Mouse (Mus musculus): ENCODE measurements around the gene 9230102O04Rik. TPM values are rescaled to one million over a fixed set of nuclear protein-coding genes. Genes with fewer than 3 reads are reported as not detected.

Gene 9230102O04Rik
- total and polyA plus RNA-seq, 3 experiments: 0.17 TPM; not detected in 2

GRCm38 (mm10) chr2:9882926-9883802 lies 6.2 kb downstream of the 9230102O04Rik start:
- Histone ChIP-seq H3K79me2 (replicated peaks; ENCODE audit: control insufficient read depth, extremely low read depth, insufficient read depth, poor library complexity, severe bottlenecking) (no peaks in the 10 kb centered on the region), H3K4me2 (ENCODE audit: insufficient read depth, low read depth, poor library complexity, severe bottlenecking) (no peak overlapping the region), H3K4me3 (replicated peaks in 1 of 3; ENCODE audit: low read depth in 2 of 3, low read length in 2 of 3, poor library complexity in 1 of 3) (no peak overlapping the region), H3K4me1 (ENCODE audit: control insufficient read depth in 1 of 2, insufficient read depth in 2 of 2) (no peaks in the 10 kb centered on the region), H3K9me3 (replicated peaks; ENCODE audit: low read length) (no peaks in the 10 kb centered on the region), H3K9ac (ENCODE audit: insufficient read depth, low read depth) (no peak overlapping the region), H3K27ac (ENCODE audit: insufficient read depth, low read depth) (no peak overlapping the region), H3K36me3 (replicated peaks in 1 of 2; ENCODE audit: control insufficient read depth in 1 of 2, insufficient read depth in 1 of 2, low read length in 1 of 2) (no peaks in the 10 kb centered on the region), H3K27me3 (replicated peaks) (no peaks in the 10 kb centered on the region)
- in situ Hi-C loops (cut with MboI; ENCODE audit: low pct_ligation_motif_present, low pct_unique_long_range_greater_than_20kb, low sequenced_read_pairs): loop anchor here (25.0 kb wide), 1 partner anchor 421 kb away; no protein-coding TSS in a partner anchor
- no peak for DNase-seq (ENCODE audit: extremely low read depth)
- dilution Hi-C loops (cut with MboI; ENCODE audit: extremely low pct_ligation_motif_present, extremely low pct_unique_long_range_greater_than_20kb, low sequenced_read_pairs): no loop called here
- TF ChIP-seq TCF12 (IDR thresholded peaks at IDR 0.05; ENCODE audit: low read depth, low read length) (no peak), JUND (conservative IDR thresholded peaks at IDR 0.05; ENCODE audit: low read depth, low read length) (no peak), PAX5 (IDR thresholded peaks at IDR 0.05; ENCODE audit: low read length) (no peak), ZC3H11A (IDR thresholded peaks at IDR 0.05; ENCODE audit: low read depth, low read length) (no peak), NRF1 (IDR thresholded peaks at IDR 0.05; ENCODE audit: low read depth, low read length) (no peak), EP300 (IDR thresholded peaks at IDR 0.05; ENCODE audit: low read length) (no peak), KAT2A (IDR thresholded peaks at IDR 0.05; ENCODE audit: insufficient replicate concordance, low read length) (no peak), ZNF384 (IDR thresholded peaks at IDR 0.05; ENCODE audit: low read depth, low read length) (no peak)

GRCm38 (mm10) chr2:9882371-9882925 lies 6.9 kb downstream of the 9230102O04Rik start:
- H3K27ac ChIP-seq (ENCODE audit: insufficient read depth, low read depth): no peak overlapping the region
- no peak overlapping the region for H3K9ac ChIP-seq (ENCODE audit: insufficient read depth, low read depth)
- TF ChIP-seq JUND (conservative IDR thresholded peaks at IDR 0.05; ENCODE audit: low read depth, low read length) (no peak), RCOR1 (conservative IDR thresholded peaks at IDR 0.05; ENCODE audit: low read depth, low read length) (no peak), MYC (IDR thresholded peaks at IDR 0.05; ENCODE audit: low read depth, low read length) (no peak), CTCF (conservative IDR thresholded peaks at IDR 0.05 in 1 of 2, IDR thresholded peaks at IDR 0.05 in 1 of 2; ENCODE audit: low read depth in 2 of 2, low read length in 2 of 2) (no peak), MEF2A (IDR thresholded peaks at IDR 0.05; ENCODE audit: borderline replicate concordance, low read depth, low read length) (no peak), ELF1 (IDR thresholded peaks at IDR 0.05; ENCODE audit: low read depth, low read length) (no peak)
- no peaks in the 10 kb centered on the region for H3K79me2 ChIP-seq (replicated peaks; ENCODE audit: control insufficient read depth, extremely low read depth, insufficient read depth, poor library complexity, severe bottlenecking)
- H3K27me3 ChIP-seq (replicated peaks): no peaks in the 10 kb centered on the region
- no peak overlapping the region for H3K4me2 ChIP-seq (ENCODE audit: insufficient read depth, low read depth, poor library complexity, severe bottlenecking)
- no peak overlapping the region for H3K4me3 ChIP-seq (replicated peaks in 1 of 3; ENCODE audit: low read depth in 2 of 3, low read length in 2 of 3, poor library complexity in 1 of 3)
- no peak for DNase-seq (ENCODE audit: extremely low read depth)
- 0 out of 4 replicates have a peak, but pooled peaks cover 0 to 2% of the 10 kb centered on the region in 2 experiments for H3K4me1 ChIP-seq (ENCODE audit: control insufficient read depth in 1 of 2, insufficient read depth in 2 of 2)
- H3K9me3 ChIP-seq (replicated peaks; ENCODE audit: low read length): no peaks in the 10 kb centered on the region
- H3K36me3 ChIP-seq (replicated peaks in 1 of 2; ENCODE audit: control insufficient read depth in 1 of 2, insufficient read depth in 1 of 2, low read length in 1 of 2): no peaks in the 10 kb centered on the region
- in situ Hi-C loops (cut with MboI; ENCODE audit: low pct_ligation_motif_present, low pct_unique_long_range_greater_than_20kb, low sequenced_read_pairs) (loop anchor here (25.0 kb wide), 1 partner anchor 420 kb away; no protein-coding TSS in a partner anchor), dilution Hi-C loops (cut with MboI; ENCODE audit: extremely low pct_ligation_motif_present, extremely low pct_unique_long_range_greater_than_20kb, low sequenced_read_pairs) (no loop called here)
